11 mouse cellular contexts compared by ENCODE assay signal in genomic region chr14:46790303-46790702, GRCm38 (mm10). TPM values are rescaled to one million over a fixed set of nuclear protein-coding genes. Genes with fewer than 3 reads are reported as not detected.
DNase-seq lines count a peak whose midpoint lies in the region; ATAC-seq and TF ChIP-seq lines count a peak whose summit lies in the region.
"Had no signal": no experiment of that assay in that cellular context is flagged by ENCODE, and none has a peak within 500 bp of the region (broad histone marks: within the 10 kb centered on the region; RNA-seq: fewer than 3 reads in every experiment).

No protein-coding gene starts in this region.

- no peak overlapping the region; the same call in 1 of the 2 replicates for H3K27ac ChIP-seq in intestine, postnatal 0 days (ENCODE audit: low read depth, low read length)
- H3K27ac ChIP-seq in intestine, embryonic 15.5 days: no peak overlapping the region
- H3K27ac ChIP-seq: embryonic facial prominence, embryonic 12.5 days had no signal

- peaks cover 9% of the 10 kb centered on the region for H3K4me1 ChIP-seq in intestine, postnatal 0 days (replicated peaks; ENCODE audit: control insufficient read depth, insufficient read depth, low read length)
- peaks cover 12% of the 10 kb centered on the region for H3K4me1 ChIP-seq in intestine, embryonic 15.5 days (replicated peaks)

- H3K4me3 ChIP-seq in intestine, postnatal 0 days (ENCODE audit: low read depth, low read length): no peak overlapping the region
- no peak overlapping the region for H3K4me3 ChIP-seq in intestine, embryonic 15.5 days (replicated peaks)
- H3K4me3 ChIP-seq: embryonic facial prominence, embryonic 12.5 days had no signal

- H3K9me3 ChIP-seq in intestine, postnatal 0 days (ENCODE audit: control insufficient read depth): no peaks in the 10 kb centered on the region
- no peaks in the 10 kb centered on the region for H3K9me3 ChIP-seq in intestine, embryonic 15.5 days
- H3K9me3 ChIP-seq: embryonic facial prominence, embryonic 12.5 days had no signal

- H3K27me3 ChIP-seq in intestine, postnatal 0 days (replicated peaks; ENCODE audit: control insufficient read depth, insufficient read depth, low read length): no peaks in the 10 kb centered on the region
- no peaks in the 10 kb centered on the region for H3K27me3 ChIP-seq in intestine, embryonic 15.5 days (replicated peaks)
- H3K27me3 ChIP-seq: embryonic facial prominence, embryonic 12.5 days had no signal

- DNase-seq in CD8-positive naive resting alpha-beta T cell, adult 2 months (ENCODE audit: low read depth in 2 of 2, low spot score in 2 of 2): peak; percentile 21 to 37
- no peak for DNase-seq in adipocyte (ENCODE audit: low spot score)
- DNase-seq in urinary bladder, postnatal 14 days (ENCODE audit: low spot score): no peak
- no peak for DNase-seq in right cerebral cortex, postnatal 4 days
- DNase-seq: kidney, postnatal 14 days had no signal

- peak; percentile 72 for TF ChIP-seq CTCF in intestine, postnatal 0 days (IDR thresholded peaks at IDR 0.05; ENCODE audit: low read depth)

- H3K36me3 ChIP-seq in intestine, postnatal 0 days (ENCODE audit: control insufficient read depth, insufficient read depth): no peaks in the 10 kb centered on the region
- no peaks in the 10 kb centered on the region for H3K36me3 ChIP-seq in intestine, embryonic 15.5 days
- H3K36me3 ChIP-seq: embryonic facial prominence, embryonic 12.5 days had no signal

- no peak overlapping the region for H3K4me2 ChIP-seq in intestine, postnatal 0 days (replicated peaks; ENCODE audit: low read depth)
- H3K4me2 ChIP-seq in intestine, embryonic 15.5 days (replicated peaks): no peak overlapping the region
- H3K4me2 ChIP-seq: embryonic facial prominence, embryonic 12.5 days had no signal

- 62% methylated on average over 4 of the region's 4 CpGs for WGBS in intestine, postnatal 0 days
- 80% methylated on average over 4 of the region's 4 CpGs for WGBS in intestine, embryonic 15.5 days

- no peak overlapping the region for H3K9ac ChIP-seq in intestine, postnatal 0 days (ENCODE audit: low read depth, low read length)
- no peak overlapping the region for H3K9ac ChIP-seq in intestine, embryonic 15.5 days
- H3K9ac ChIP-seq: embryonic facial prominence, embryonic 12.5 days had no signal

- ATAC-seq in intestine, postnatal 0 days: no peak
- ATAC-seq in intestine, embryonic 15.5 days: no peak
- peak; percentile 47 for ATAC-seq in common myeloid progenitor, adult 5-6 weeks (replicated peaks; ENCODE audit: low read depth, poor library complexity, severe bottlenecking)
- ATAC-seq in neutrophil, adult 5-6 weeks (ENCODE audit: extremely low read depth, insufficient number of reproducible peaks, low FRiP score, poor library complexity, severe bottlenecking): peak; percentile 37; the same call in 1 of the 2 replicates

RNA-seq across cellular contexts. Expression of gene Cnih1, which starts 2.1 kb away (rescaled TPM):
- 151 and 153 TPM in 2 replicates for polyA plus RNA-seq in intestine, postnatal 0 days (2015; fragmentation: Nextera tagmentation; extraction: Ambion mirVana)
- polyA plus RNA-seq in intestine, embryonic 15.5 days (2015; fragmentation: Nextera tagmentation; extraction: Ambion mirVana): 203 and 209 TPM in 2 replicates
- 70.5 and 81.4 TPM in 2 replicates for total RNA-seq in common myeloid progenitor, adult 5-6 weeks (2017)
- total RNA-seq in neutrophil, adult 5-6 weeks (2017): 18.7 TPM in 2 replicates

RNA-seq across cellular contexts. Expression of gene Cdkn3, which starts 30.0 kb away (rescaled TPM):
- 27.7 and 30.9 TPM in 2 replicates for polyA plus RNA-seq in intestine, postnatal 0 days (2015; fragmentation: Nextera tagmentation; extraction: Ambion mirVana)
- polyA plus RNA-seq in intestine, embryonic 15.5 days (2015; fragmentation: Nextera tagmentation; extraction: Ambion mirVana): 59.3 and 60.0 TPM in 2 replicates
- 22.3 and 30.2 TPM in 2 replicates for total RNA-seq in common myeloid progenitor, adult 5-6 weeks (2017)
- 2.1 and 4.3 TPM in 2 replicates for total RNA-seq in neutrophil, adult 5-6 weeks (2017)
- total RNA-seq: gastrocnemius, adult 18-20 months had no signal

RNA-seq across cellular contexts. Expression of gene Gmfb, which starts 31.7 kb away (rescaled TPM):
- 53.9 and 57.2 TPM in 2 replicates for polyA plus RNA-seq in intestine, postnatal 0 days (2015; fragmentation: Nextera tagmentation; extraction: Ambion mirVana)
- polyA plus RNA-seq in intestine, embryonic 15.5 days (2015; fragmentation: Nextera tagmentation; extraction: Ambion mirVana): 48.7 and 55.4 TPM in 2 replicates
- total RNA-seq in common myeloid progenitor, adult 5-6 weeks (2017): 79.2 and 94.4 TPM in 2 replicates
- total RNA-seq in neutrophil, adult 5-6 weeks (2017): 117 and 122 TPM in 2 replicates

RNA-seq across cellular contexts. Expression of gene Cgrrf1, which starts 41.6 kb away (rescaled TPM):
- 31.0 and 35.3 TPM in 2 replicates for polyA plus RNA-seq in intestine, postnatal 0 days (2015; fragmentation: Nextera tagmentation; extraction: Ambion mirVana)
- 21.6 and 22.7 TPM in 2 replicates for polyA plus RNA-seq in intestine, embryonic 15.5 days (2015; fragmentation: Nextera tagmentation; extraction: Ambion mirVana)
- 11.5 and 21.0 TPM in 2 replicates for total RNA-seq in common myeloid progenitor, adult 5-6 weeks (2017)
- 11.6 and 15.8 TPM in 2 replicates for total RNA-seq in neutrophil, adult 5-6 weeks (2017)

Comparison
In these comparisons a context has a peak if more than half of its experiments do, and no peak if none do; other contexts are left out.
1. ATAC-seq: peak in common myeloid progenitor, adult 5-6 weeks (single experiment) and neutrophil, adult 5-6 weeks (single experiment); none in intestine, postnatal 0 days (single experiment) and intestine, embryonic 15.5 days (single experiment).
2. DNase-seq: peak in CD8-positive naive resting alpha-beta T cell, adult 2 months (2 of 2); none in adipocyte (single experiment), urinary bladder, postnatal 14 days (single experiment) and right cerebral cortex, postnatal 4 days (single experiment).